Mouse (Mus musculus) B cell, adult 67 days (primary cell): ENCODE measurements around the gene Mettl23. TPM values are rescaled to one million over a fixed set of nuclear protein-coding genes. Genes with fewer than 3 reads are reported as not detected.

Experiments
- total RNA-seq, 2 experiments: library from RNA; stranded (reverse); gene quantifications; 4 replicates each; pipeline ENCODE4 v1.2.4; 2023

The Mettl23 gene
- 10 to 100 TPM; 65.5 to 81.6 TPM for total RNA-seq

GRCm38 (mm10) chr11:116843261-116844233 lies at the start of gene Mettl23, which contains the start of gene Jmjd6:
Mettl23 (plus strand) TSS chr11:116843278.
Jmjd6 (minus strand) TSS chr11:116843449.

DNA sequence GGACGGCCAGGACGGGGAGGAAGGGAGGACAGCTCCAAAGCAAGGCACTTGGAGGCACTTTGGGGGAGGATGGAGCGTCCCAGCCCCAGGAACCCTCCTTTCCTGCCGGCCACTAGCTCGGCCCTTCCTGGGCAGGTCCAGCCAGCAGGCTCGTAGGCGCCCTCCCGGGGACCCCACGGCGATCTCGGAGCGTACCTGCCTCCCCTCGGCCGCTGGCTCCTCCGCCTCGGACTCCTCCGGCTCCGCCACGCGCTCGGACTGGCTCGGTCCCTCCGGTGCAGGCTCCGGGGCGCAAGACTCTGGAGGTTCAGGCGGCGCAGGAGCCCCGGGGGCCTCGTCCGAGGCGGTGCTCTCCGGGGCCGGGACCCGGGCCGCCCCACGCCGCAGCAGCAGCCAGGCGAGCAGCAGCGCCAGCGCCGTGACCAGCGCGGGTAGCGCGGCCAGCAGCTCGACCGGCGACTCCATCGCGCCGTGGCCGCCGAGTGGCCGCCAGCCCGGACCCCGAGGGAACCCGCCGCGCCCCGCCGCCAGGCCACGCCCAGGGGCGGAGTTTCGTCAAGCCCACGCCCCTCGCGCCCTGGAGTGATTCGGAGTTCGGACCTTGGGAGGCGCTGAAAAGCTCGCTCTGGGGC lies 15.4 kb upstream of the Mettl23 start, which contains the start of gene Mxra7:
Gene Mxra7 (minus strand): TSS at position 513 of the 632 bp plus-strand sequence.

DNA sequence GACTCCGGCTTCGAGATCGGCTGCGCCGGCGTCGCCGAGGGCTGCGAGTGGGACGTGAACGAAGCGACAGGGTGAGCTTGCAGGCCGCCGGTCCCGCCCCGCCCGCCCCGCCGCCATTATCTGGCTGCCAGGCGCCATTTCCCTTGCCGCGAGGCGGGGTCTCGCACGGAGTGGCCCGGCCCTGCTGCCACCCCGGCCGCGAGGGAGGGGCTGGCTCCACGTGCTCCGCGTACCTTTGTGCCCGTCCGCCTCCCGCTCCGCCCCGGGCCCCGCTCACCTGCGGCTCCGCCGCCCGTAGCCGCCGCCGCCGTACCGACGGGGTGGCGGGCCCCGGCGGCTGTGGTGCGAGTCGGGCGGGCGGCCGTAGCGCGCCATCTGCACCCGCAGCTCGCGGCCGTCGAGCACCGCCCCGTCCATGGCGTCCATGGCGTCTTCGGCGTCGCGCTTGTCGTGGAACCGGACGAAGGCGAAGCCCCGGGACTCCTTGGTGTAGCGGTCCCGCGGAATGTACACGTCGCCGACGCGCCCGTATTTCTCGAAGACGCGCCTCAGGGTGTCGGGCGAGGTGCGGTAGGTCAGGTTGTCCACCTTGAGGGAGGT lies 9.3 kb downstream of the Mettl23 start, which contains the start of gene Mfsd11:
Gene Mfsd11 (plus strand): TSS at position 150 of the 600 bp plus-strand sequence.

GRCm38 (mm10) chr11:116852891-116853511 lies 9.9 kb downstream of the Mettl23 start, which contains the start of gene Srsf2:
Srsf2 (minus strand) TSS chr11:116853094.

Other genes with a start within 250 kb of the Mettl23 start
- 100 to 1,000 TPM in 1 of 2 experiments, 10 to 100 TPM in 1; 96.6 to 100 TPM for gene Rhbdf2, start 216.3 kb upstream of the Mettl23 start, total RNA-seq
- not detected for gene Prcd, start 189.7 kb upstream of the Mettl23 start, total RNA-seq
- not detected for gene Cygb, start 189.0 kb upstream of the Mettl23 start, total RNA-seq
- not detected for gene St6galnac1, start 67.8 kb upstream of the Mettl23 start, total RNA-seq
- gene Mxra7, start 15.2 kb upstream of the Mettl23 start, total RNA-seq, result not detected
- 10 to 100 TPM; 70.9 to 79.8 TPM for gene Jmjd6, start 171 bp downstream of the Mettl23 start, total RNA-seq
- gene Mfsd11, start 9.2 kb downstream of the Mettl23 start, total RNA-seq, result 10 to 100 TPM; 18.3 to 29.8 TPM
- 100 to 1,000 TPM; 377 to 380 TPM for gene Srsf2, start 9.8 kb downstream of the Mettl23 start, total RNA-seq
- gene Mgat5b, start 75.6 kb downstream of the Mettl23 start, total RNA-seq, result not detected